Mouse (Mus musculus): ENCODE data around the gene Cad. TPM values are rescaled to one million over a fixed set of nuclear protein-coding genes. Genes with fewer than 3 reads are reported as not detected.

The Cad gene
- 16.7 TPM for polyA plus RNA-seq (2017; shearing (Covaris generic))

DNA sequence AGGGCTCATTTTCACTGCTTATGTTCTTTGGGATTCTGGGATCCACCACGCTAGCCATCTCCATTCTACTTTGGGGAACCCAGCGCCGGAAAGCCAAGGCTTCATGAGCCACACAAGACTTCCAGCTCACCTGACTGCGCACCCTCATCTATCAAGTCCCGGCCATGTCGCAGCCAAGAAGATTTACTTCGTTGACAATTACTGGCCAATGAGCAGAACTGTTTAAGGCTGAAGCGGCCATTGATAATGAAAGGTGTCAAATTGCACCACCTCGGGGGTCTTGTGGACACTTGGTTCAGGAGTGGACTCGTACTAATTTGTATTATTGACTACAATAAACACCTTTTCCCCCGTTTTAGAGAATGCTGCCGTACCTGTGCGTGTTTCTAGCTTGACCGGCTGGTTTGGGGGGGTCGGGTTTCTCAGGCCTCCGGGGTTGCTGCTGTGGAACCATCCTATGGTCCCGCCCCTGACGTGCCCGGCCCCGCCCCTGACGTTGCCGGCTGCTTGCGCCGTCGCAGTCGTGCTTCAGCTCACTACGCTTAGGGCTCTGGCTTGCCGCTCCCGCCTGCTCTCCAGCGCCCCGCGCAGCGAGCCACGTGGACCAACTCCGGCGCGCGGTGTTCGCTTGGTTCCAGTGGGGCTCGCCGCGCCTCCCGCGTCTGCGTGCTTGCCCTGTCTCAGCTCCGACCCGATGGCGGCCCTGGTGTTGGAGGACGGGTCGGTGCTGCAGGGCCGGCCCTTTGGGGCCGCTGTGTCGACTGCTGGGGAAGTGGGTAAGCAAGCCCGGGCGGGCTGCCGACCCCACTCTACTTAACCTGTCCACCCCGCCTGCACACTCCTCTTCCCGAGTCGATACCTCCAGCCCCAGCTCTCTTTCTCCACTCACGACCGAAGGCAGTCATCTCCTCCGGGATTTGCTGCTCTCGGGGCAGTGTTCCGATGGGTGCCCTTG is at the start of gene Cad:
Cad (plus strand) TSS at position 520 of the 955 bp plus-strand sequence.

GRCm38 (mm10) chr5:31047848-31048762 is 6.5 kb upstream of the Cad start, which contains the start of gene Atraid:
Gene Atraid (plus strand): TSS chr5:31048312.

DNA sequence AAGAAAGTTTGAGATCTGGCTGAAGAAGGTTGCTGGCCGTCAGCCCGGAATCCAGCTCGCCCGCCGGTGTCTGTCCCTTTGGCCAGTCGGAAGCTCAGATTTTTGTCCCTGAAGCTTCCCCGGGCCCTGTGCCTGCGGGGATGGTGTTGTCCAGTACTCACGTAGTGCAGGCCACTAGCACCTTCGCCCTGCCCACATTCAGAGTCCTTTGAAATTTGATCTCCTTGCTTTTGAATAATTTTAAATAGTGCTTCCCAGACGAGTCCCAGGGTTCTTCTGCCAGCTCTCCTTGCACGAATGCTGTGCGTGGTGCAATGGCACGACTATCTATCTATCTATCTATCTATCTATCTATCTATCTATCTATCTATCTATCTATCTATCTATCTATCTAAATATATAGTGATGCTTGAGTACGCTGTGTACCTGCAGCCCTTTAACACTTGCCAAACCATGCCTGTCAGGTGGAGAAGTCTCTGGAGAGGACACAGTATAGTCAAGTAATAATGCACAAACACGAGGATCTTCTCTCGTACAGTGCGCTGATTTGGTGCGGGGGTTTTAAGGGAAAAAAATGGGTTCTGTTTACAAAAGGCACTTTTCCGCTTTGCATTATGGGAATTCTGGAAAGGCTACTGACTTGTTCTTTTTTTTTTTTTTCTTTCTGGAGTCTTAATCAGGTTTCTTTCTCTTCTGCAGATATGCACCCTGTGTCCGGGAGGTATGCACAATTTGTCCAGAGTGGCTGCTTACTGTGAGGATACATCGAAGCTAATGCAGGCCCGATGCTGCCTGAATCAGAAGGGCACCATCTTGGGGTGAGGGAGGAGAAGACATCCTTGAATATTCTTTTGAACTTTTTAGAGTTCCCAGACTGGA is 5.6 kb upstream of the Cad start, which contains the start of gene Slc5a6:
Slc5a6 (minus strand) TSS at position 162 of the 879 bp plus-strand sequence.

DNA sequence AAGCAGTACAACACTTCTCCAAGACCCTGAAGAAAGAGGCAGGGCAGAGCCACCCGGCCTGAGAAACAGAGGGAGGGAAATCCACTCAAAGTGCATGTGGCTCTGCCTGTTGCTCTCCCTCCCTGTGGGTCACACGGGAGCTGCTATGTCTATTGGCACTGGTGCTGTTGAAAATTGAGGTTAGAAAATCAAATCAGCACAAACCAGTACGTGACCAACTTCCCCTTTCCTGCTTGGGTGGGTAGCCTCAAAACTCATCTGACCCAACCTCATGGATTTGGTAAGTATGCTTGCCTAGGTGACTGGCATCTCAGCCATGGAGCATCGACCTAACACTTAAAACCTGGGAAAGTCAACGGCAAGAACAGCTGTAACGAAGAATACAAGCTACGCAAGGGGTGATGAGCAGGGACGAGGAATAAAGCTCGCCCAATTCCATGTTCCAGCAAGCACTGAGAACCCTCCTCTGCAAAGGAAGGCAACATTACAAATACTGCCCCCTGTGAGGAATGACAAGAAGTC is 51.3 kb downstream of the Cad start, which contains the start of gene Dnajc5g:
Dnajc5g (plus strand) TSS at position 472 of the 522 bp plus-strand sequence.

GRCm38 (mm10) chr5:31108000-31108490 is 53.5 kb downstream of the Cad start, which contains the start of gene Slc30a3:
Gene Slc30a3 (minus strand): TSS chr5:31108237.

DNA sequence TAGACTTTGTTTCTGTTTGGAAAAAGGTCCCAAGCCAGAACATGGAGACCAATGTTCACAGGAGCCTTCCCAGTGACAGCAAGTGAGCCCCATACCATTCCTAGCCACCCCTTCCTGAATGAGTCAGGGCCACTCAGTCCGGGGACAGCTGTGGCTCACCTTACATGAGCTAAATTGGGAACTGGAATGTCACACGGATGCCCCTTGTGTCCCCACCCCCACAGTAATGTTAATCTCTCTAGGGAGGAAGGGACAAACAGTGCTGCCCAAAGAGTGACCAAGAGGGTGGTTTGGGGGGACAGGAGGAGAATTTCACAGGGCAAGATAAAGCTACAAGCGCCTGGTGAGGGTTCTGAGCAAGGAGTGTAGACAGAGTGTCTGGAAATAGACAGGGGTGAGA is 61.8 kb downstream of the Cad start, which contains the start of gene Trim54:
Trim54 (plus strand) TSS at position 359 of the 400 bp plus-strand sequence.

Other genes starting within 250 kb of the Cad start
- 15.2 TPM for gene Mapre3, start 240.1 kb upstream of the Cad start, polyA plus RNA-seq (2017; shearing (Covaris generic))
- gene Tmem214, start 186.8 kb upstream of the Cad start, polyA plus RNA-seq (2017; shearing (Covaris generic)) = 41.2 TPM
- 9.7 TPM for gene Agbl5, start 166.1 kb upstream of the Cad start, polyA plus RNA-seq (2017; shearing (Covaris generic))
- 261 TPM for gene Ost4, start 147.0 kb upstream of the Cad start, polyA plus RNA-seq (2017; shearing (Covaris generic))
- 0.12 TPM for gene Emilin1, start 141.4 kb upstream of the Cad start, polyA plus RNA-seq (2017; shearing (Covaris generic))
- 12.1 TPM for gene Khk, start 133.3 kb upstream of the Cad start, polyA plus RNA-seq (2017; shearing (Covaris generic))
- gene Cgref1, start 109.2 kb upstream of the Cad start, polyA plus RNA-seq (2017; shearing (Covaris generic)) = 0.26 TPM
- 215 TPM for gene Preb, start 94.4 kb upstream of the Cad start, polyA plus RNA-seq (2017; shearing (Covaris generic))
- gene Tcf23, start 86.1 kb upstream of the Cad start, polyA plus RNA-seq (2017; shearing (Covaris generic)) = not detected
- gene Atraid, start 6.5 kb upstream of the Cad start, polyA plus RNA-seq (2017; shearing (Covaris generic)) = 62.9 TPM
- 5.3 TPM for gene Slc5a6, start 5.9 kb upstream of the Cad start, polyA plus RNA-seq (2017; shearing (Covaris generic))
- not detected for gene Dnajc5g, start 51.5 kb downstream of the Cad start, polyA plus RNA-seq (2017; shearing (Covaris generic))
- 1.3 TPM for gene Slc30a3, start 53.5 kb downstream of the Cad start, polyA plus RNA-seq (2017; shearing (Covaris generic))
- gene Trim54, start 61.9 kb downstream of the Cad start, polyA plus RNA-seq (2017; shearing (Covaris generic)) = not detected
- not detected for gene Ucn, start 84.0 kb downstream of the Cad start, polyA plus RNA-seq (2017; shearing (Covaris generic))
- 16.9 TPM for gene Mpv17, start 99.5 kb downstream of the Cad start, polyA plus RNA-seq (2017; shearing (Covaris generic))
- gene Gm29609, start 125.1 kb downstream of the Cad start, polyA plus RNA-seq (2017; shearing (Covaris generic)) = not detected
- 96.4 TPM for gene Gtf3c2, start 125.4 kb downstream of the Cad start, polyA plus RNA-seq (2017; shearing (Covaris generic))
- 83.0 TPM for gene Snx17, start 138.4 kb downstream of the Cad start, polyA plus RNA-seq (2017; shearing (Covaris generic))
- gene Eif2b4, start 138.7 kb downstream of the Cad start, polyA plus RNA-seq (2017; shearing (Covaris generic)) = 46.4 TPM
- 24.6 TPM for gene Zfp513, start 147.5 kb downstream of the Cad start, polyA plus RNA-seq (2017; shearing (Covaris generic))
- 166 TPM for gene Ppm1g, start 165.9 kb downstream of the Cad start, polyA plus RNA-seq (2017; shearing (Covaris generic))
- gene Nrbp1, start 186.1 kb downstream of the Cad start, polyA plus RNA-seq (2017; shearing (Covaris generic)) = 283 TPM
- gene Gm9970, start 186.5 kb downstream of the Cad start, polyA plus RNA-seq (2017; shearing (Covaris generic)) = not detected
- gene Krtcap3, start 196.9 kb downstream of the Cad start, polyA plus RNA-seq (2017; shearing (Covaris generic)) = 42.2 TPM
- 8.5 TPM for gene Ift172, start 236.3 kb downstream of the Cad start, polyA plus RNA-seq (2017; shearing (Covaris generic))
- 4.6 TPM for gene Fndc4, start 241.3 kb downstream of the Cad start, polyA plus RNA-seq (2017; shearing (Covaris generic))
- not detected for gene Gckr, start 242.7 kb downstream of the Cad start, polyA plus RNA-seq (2017; shearing (Covaris generic))

All from effector memory CD4-positive, alpha-beta T cell, adult 5 months (primary cell).